Mouse (Mus musculus) stomach, postnatal 0 days (tissue): ENCODE measurements around the gene Max. TPM values are rescaled to one million over a fixed set of nuclear protein-coding genes. Genes with fewer than 3 reads are reported as not detected.

Experiments used
- ATAC-seq: fragments of 200-750 bp; cut with Nextera tagmentation; 2 replicates; pipeline ENCODE4 v1.8.0; 2017; ENCODE audit not compliant: low FRiP score, low TSS enrichment
- DNase-seq: peaks from one replicate; pipeline ENCODE4 v3.0.0-alpha.2; 2016; ENCODE audit warnings: low spot score
- H3K27ac ChIP-seq: fragments of 300-500 bp; sonication (generic); replicated peaks from 2 replicates; pipeline ENCODE4 v1.5.1; 2014; ENCODE audit warnings: mild to moderate bottlenecking, control low read depth
- H3K27me3 ChIP-seq: fragments of 300-500 bp; sonication (generic); 2 replicates; pipeline ENCODE4 v1.6.1; 2014; ENCODE audit warnings: low read length; ENCODE audit not compliant: control insufficient read depth, insufficient read depth
- H3K36me3 ChIP-seq: fragments of 300-500 bp; sonication (generic); 2 replicates; pipeline ENCODE4 v1.6.1; 2014; ENCODE audit warnings: low read length, mixed read lengths; ENCODE audit not compliant: control insufficient read depth, insufficient read depth
- H3K4me1 ChIP-seq: fragments of 300-500 bp; sonication (generic); replicated peaks from 2 replicates; pipeline ENCODE4 v1.6.1; 2014; ENCODE audit warnings: antibody characterized with exemption; ENCODE audit not compliant: control insufficient read depth, insufficient read depth
- H3K4me2 ChIP-seq: fragments of 300-500 bp; sonication (generic); replicated peaks from 2 replicates; pipeline ENCODE4 v1.6.1; 2014; ENCODE audit warnings: low read depth, mild to moderate bottlenecking, control low read depth, moderate library complexity
- H3K4me3 ChIP-seq: fragments of 300-500 bp; sonication (generic); 2 replicates; pipeline ENCODE4 v1.5.1; 2014; ENCODE audit warnings: low read depth, low read length, control low read depth
- H3K9ac ChIP-seq: fragments of 300-500 bp; sonication (generic); 2 replicates; pipeline ENCODE4 v1.6.1; 2014; ENCODE audit warnings: mild to moderate bottlenecking, low read length, control low read depth, mixed read lengths
- H3K9me3 ChIP-seq: fragments of 300-500 bp; sonication (generic); 2 replicates; pipeline ENCODE4 v1.6.1; 2016; ENCODE audit warnings: low read length; ENCODE audit not compliant: control insufficient read depth
- CTCF ChIP-seq: IDR thresholded peaks from 2 replicates; pipeline ENCODE4 v1.5.1; 2016; ENCODE audit warnings: antibody characterized with exemption, low read depth, mild to moderate bottlenecking, moderate library complexity
- EP300 ChIP-seq: optimal IDR thresholded peaks from 2 replicates; pipeline ENCODE3; 2016; ENCODE audit warnings: antibody characterized with exemption
- WGBS: fragments of 180-500 bp; shearing (Covaris S2); extraction: QIAGEN DNeasy Blood & Tissue Kit; methylation state at CpG from one replicate; pipeline ENCODE4 v1.1.7; 2014; 5-methylcytosine and 5-hydroxymethylcytosine counted together
- polyA plus RNA-seq: library from polyadenylated mRNA; unstranded; fragments of >200 nt; fragmentation: Nextera tagmentation; extraction: Ambion mirVana; gene quantifications from 2 replicates; pipeline ENCODE4 v1.2.1, GENCODE M21; 2015

The Max gene
- polyA plus RNA-seq, 1 experiment from 2014 or later, result 11.4 TPM

- ATAC-seq, result no peak
- 81% methylated on average over 1 of the region's 1 CpGs for WGBS
- TF ChIP-seq EP300 (no peak), CTCF (no peak)
- Histone ChIP-seq H3K4me3 (no peak overlapping the region), H3K4me2 (no peak overlapping the region), H3K27me3 (no peaks in the 10 kb centered on the region), H3K4me1 (no peaks in the 10 kb centered on the region), H3K9me3 (no peaks in the 10 kb centered on the region), H3K36me3 (no peaks in the 10 kb centered on the region), H3K27ac (no peak overlapping the region), H3K9ac (no peak overlapping the region)
- DNase-seq, result no peak
These were observed 39.3 kb upstream of the Max start for GRCm38 (mm10) chr12:77001312-77001711.

GRCm38 (mm10) chr12:77000705-77001284 lies 38.8 kb upstream of the Max start:
- Histone ChIP-seq H3K27ac (no peak overlapping the region), H3K9me3 (no peaks in the 10 kb centered on the region), H3K36me3 (no peaks in the 10 kb centered on the region), H3K4me2 (no peak overlapping the region), H3K4me1 (no peaks in the 10 kb centered on the region), H3K9ac (no peak overlapping the region), H3K4me3 (no peak overlapping the region), H3K27me3 (no peaks in the 10 kb centered on the region)
- DNase-seq (peak; percentile 61), ATAC-seq (peak; percentile 51; the same call in 1 of the 2 replicates)
- peak; percentile 64 for TF ChIP-seq CTCF
- TF ChIP-seq EP300, result no peak
- 27% methylated on average over 6 of the region's 6 CpGs for WGBS

GRCm38 (mm10) chr12:77000096-77000704 lies 38.2 kb upstream of the Max start:
- TF ChIP-seq EP300 (no peak), CTCF (peak; percentile 88)
- no peak overlapping the region for H3K9ac ChIP-seq
- ATAC-seq (peak; percentile 69; the same call in 1 of the 2 replicates), DNase-seq (peak; percentile 59)
- H3K4me3 ChIP-seq, result no peak overlapping the region
- H3K27me3 ChIP-seq, result no peaks in the 10 kb centered on the region
- H3K4me2 ChIP-seq, result no peak overlapping the region
- H3K4me1 ChIP-seq, result no peaks in the 10 kb centered on the region
- no peaks in the 10 kb centered on the region for H3K9me3 ChIP-seq
- H3K27ac ChIP-seq, result no peak overlapping the region
- 18% methylated on average over 4 of the region's 4 CpGs for WGBS
- no peaks in the 10 kb centered on the region for H3K36me3 ChIP-seq

- Histone ChIP-seq H3K9me3 (no peaks in the 10 kb centered on the region), H3K4me2 (no peak overlapping the region), H3K36me3 (no peaks in the 10 kb centered on the region), H3K27ac (no peak overlapping the region), H3K4me1 (no peaks in the 10 kb centered on the region), H3K4me3 (no peak overlapping the region), H3K9ac (no peak overlapping the region), H3K27me3 (no peaks in the 10 kb centered on the region)
- ATAC-seq, result no peak
- 87% methylated on average over 5 of the region's 5 CpGs for WGBS
- TF ChIP-seq EP300 (no peak), CTCF (no peak)
- no peak for DNase-seq
These were observed 32.8 kb upstream of the Max start for GRCm38 (mm10) chr12:76994766-76995165.

GRCm38 (mm10) chr12:76992891-76993529 lies 31.0 kb upstream of the Max start:
- Histone ChIP-seq H3K4me2 (no peak overlapping the region), H3K27ac (no peak overlapping the region), H3K36me3 (no peaks in the 10 kb centered on the region), H3K4me1 (no peaks in the 10 kb centered on the region), H3K9me3 (no peaks in the 10 kb centered on the region), H3K4me3 (no peak overlapping the region), H3K9ac (no peak overlapping the region), H3K27me3 (no peaks in the 10 kb centered on the region)
- DNase-seq, result no peak
- WGBS, result 85% methylated on average over 16 of the region's 16 CpGs
- no peak for TF ChIP-seq CTCF
- TF ChIP-seq EP300, result no peak
- no peak for ATAC-seq
